Mouse (Mus musculus) hindbrain, embryonic 14.5 days (tissue): ENCODE data around the gene Reck. TPM values are rescaled to one million over a fixed set of nuclear protein-coding genes. Genes with fewer than 3 reads are reported as not detected.
A peak's percentile ranks its signal among the peaks of the same experiment; 100 is the strongest.

Source experiments
- ATAC-seq: fragments of 200-750 bp; cut with Nextera tagmentation; 2 replicates; pipeline ENCODE4 v1.8.0; 2017; ENCODE audit warnings: moderate number of reproducible peaks, mild to moderate bottlenecking, moderate TSS enrichment, moderate library complexity; ENCODE audit not compliant: low FRiP score
- DNase-seq: peaks from one replicate; pipeline ENCODE4 v3.0.0-alpha.2; 2015; ENCODE audit warnings: low spot score
- H3K27ac ChIP-seq: fragments of 300-500 bp; sonication (generic); 2 replicates; pipeline ENCODE4 v1.5.1; 2014; ENCODE audit warnings: mild to moderate bottlenecking, moderate library complexity
- H3K27me3 ChIP-seq: fragments of 300-500 bp; sonication (generic); 2 replicates; pipeline ENCODE4 v1.6.1; 2014; ENCODE audit warnings: mild to moderate bottlenecking, low read length, mixed read lengths; ENCODE audit not compliant: control insufficient read depth, insufficient read depth
- H3K36me3 ChIP-seq: fragments of 300-500 bp; sonication (generic); replicated peaks from 2 replicates; pipeline ENCODE4 v1.6.1; 2014; ENCODE audit not compliant: control insufficient read depth, insufficient read depth
- H3K4me1 ChIP-seq: fragments of 300-500 bp; sonication (generic); replicated peaks from 2 replicates; pipeline ENCODE4 v1.6.1; 2014; ENCODE audit warnings: antibody characterized with exemption, low read length, mixed read lengths; ENCODE audit not compliant: control insufficient read depth, insufficient read depth
- H3K4me2 ChIP-seq: fragments of 300-500 bp; sonication (generic); replicated peaks from 2 replicates; pipeline ENCODE4 v1.6.1; 2014; ENCODE audit warnings: mild to moderate bottlenecking, moderate library complexity
- H3K4me3 ChIP-seq: fragments of 300-500 bp; sonication (generic); replicated peaks from 2 replicates; pipeline ENCODE4 v1.5.1; 2014; ENCODE audit warnings: mild to moderate bottlenecking, low read length
- H3K9ac ChIP-seq: fragments of 300-500 bp; sonication (generic); 2 replicates; pipeline ENCODE4 v1.6.1; 2014
- H3K9me3 ChIP-seq: fragments of 300-500 bp; sonication (generic); 2 replicates; pipeline ENCODE4 v1.6.1; 2016; ENCODE audit warnings: low read length; ENCODE audit not compliant: control insufficient read depth
- WGBS: fragments of 180-500 bp; shearing (Covaris S2); extraction: QIAGEN DNeasy Blood & Tissue Kit; methylation state at CpG from one replicate; pipeline ENCODE4 v1.1.7; 2014; 5-methylcytosine and 5-hydroxymethylcytosine counted together
- polyA plus RNA-seq: library from polyadenylated mRNA; unstranded; fragments of >200 nt; fragmentation: Nextera tagmentation; extraction: Ambion mirVana; gene quantifications from 2 replicates; pipeline ENCODE4 v1.2.1, GENCODE M21; 2014

Gene Reck
- polyA plus RNA-seq, 1 experiment from 2014 or later, result 7.3 TPM

GRCm38 (mm10) chr4:43971541-43972136 is 96.3 kb downstream of the Reck start:
- DNase-seq (no peak), ATAC-seq (no peak)
- Histone ChIP-seq H3K36me3 (peaks cover 7% of the 10 kb centered on the region), H3K4me2 (0 out of 2 replicates have a peak overlapping the region, but pooled peaks have one; percentile 3), H3K9ac (no peak overlapping the region), H3K27me3 (no peaks in the 10 kb centered on the region; the same call in 1 of the 2 replicates), H3K4me3 (no peak overlapping the region), H3K4me1 (peaks cover 28% of the 10 kb centered on the region), H3K9me3 (no peaks in the 10 kb centered on the region), H3K27ac (peak overlapping the region; percentile 57)
- WGBS, result 61% methylated on average over 9 of the region's 9 CpGs

- ATAC-seq (0 out of 2 replicates have a peak, but pooled peaks have one; percentile 13), DNase-seq (no peak)
- Histone ChIP-seq H3K9me3 (no peaks in the 10 kb centered on the region), H3K27me3 (no peaks in the 10 kb centered on the region), H3K27ac (peak overlapping the region; percentile 57; the same call in 1 of the 2 replicates), H3K4me3 (no peak overlapping the region), H3K4me2 (0 out of 2 replicates have a peak overlapping the region, but pooled peaks have one; percentile 3), H3K4me1 (peaks cover 28% of the 10 kb centered on the region), H3K9ac (no peak overlapping the region), H3K36me3 (peaks cover 7% of the 10 kb centered on the region)
- WGBS, result 4% methylated on average over 8 of the region's 8 CpGs
Observed at GRCm38 (mm10) chr4:43972137-43972591, 96.8 kb downstream of the Reck start.

GRCm38 (mm10) chr4:43973526-43973981 is 98.2 kb downstream of the Reck start:
- WGBS, result 23% methylated on average over 4 of the region's 4 CpGs

GRCm38 (mm10) chr4:43974914-43975616 is 99.7 kb downstream of the Reck start:
- Histone ChIP-seq H3K27ac (no peak overlapping the region), H3K4me1 (peaks cover 8% of the 10 kb centered on the region), H3K9ac (no peak overlapping the region), H3K4me2 (no peak overlapping the region), H3K36me3 (peaks cover 11% of the 10 kb centered on the region), H3K27me3 (no peaks in the 10 kb centered on the region), H3K9me3 (no peaks in the 10 kb centered on the region), H3K4me3 (no peak overlapping the region)
- WGBS, result 80% methylated on average over 10 of the region's 10 CpGs
- no peak for ATAC-seq
- DNase-seq, result no peak

More at GRCm38 (mm10) chr4:43973526-43973981, 98.2 kb downstream of the Reck start:
- no peak overlapping the region for H3K4me2 ChIP-seq
- peaks cover 11% of the 10 kb centered on the region for H3K36me3 ChIP-seq
- H3K27me3 ChIP-seq, result no peaks in the 10 kb centered on the region
- DNase-seq, result no peak
- ATAC-seq, result no peak
- no peak overlapping the region for H3K9ac ChIP-seq
- peaks cover 18% of the 10 kb centered on the region for H3K4me1 ChIP-seq
- no peaks in the 10 kb centered on the region for H3K9me3 ChIP-seq
- no peak overlapping the region for H3K4me3 ChIP-seq
- no peak overlapping the region for H3K27ac ChIP-seq

GRCm38 (mm10) chr4:43976223-43976740 is 101.0 kb downstream of the Reck start:
- Histone ChIP-seq H3K4me1 (peaks cover 8% of the 10 kb centered on the region), H3K27me3 (no peaks in the 10 kb centered on the region), H3K4me3 (no peak overlapping the region), H3K9ac (no peak overlapping the region), H3K4me2 (no peak overlapping the region), H3K9me3 (no peaks in the 10 kb centered on the region), H3K36me3 (peaks cover 4% of the 10 kb centered on the region; the same call in 1 of the 2 replicates), H3K27ac (no peak overlapping the region)
- no peak for ATAC-seq
- DNase-seq, result no peak
- WGBS, result 83% methylated on average over 6 of the region's 6 CpGs

- DNase-seq (peak; percentile 50), ATAC-seq (peak; percentile 36; the same call in 1 of the 2 replicates)
- Histone ChIP-seq H3K27me3 (no peaks in the 10 kb centered on the region), H3K27ac (peak overlapping the region; percentile 30; the same call in 1 of the 2 replicates), H3K9ac (no peak overlapping the region), H3K9me3 (no peaks in the 10 kb centered on the region), H3K4me2 (no peak overlapping the region), H3K36me3 (peaks cover 4% of the 10 kb centered on the region; the same call in 1 of the 2 replicates), H3K4me3 (no peak overlapping the region), H3K4me1 (peaks cover 4% of the 10 kb centered on the region)
- 22% methylated on average over 17 of the region's 17 CpGs for WGBS
Observed at GRCm38 (mm10) chr4:43978521-43979443, 103.5 kb downstream of the Reck start.

- H3K27me3 ChIP-seq, result no peaks in the 10 kb centered on the region
- DNase-seq (peak; percentile 77), ATAC-seq (no peak; the same call in 1 of the 2 replicates)
- no peak overlapping the region for H3K4me2 ChIP-seq
- peaks cover 4% of the 10 kb centered on the region; the same call in 1 of the 2 replicates for H3K36me3 ChIP-seq
- WGBS, result 67% methylated on average over 3 of the region's 3 CpGs
- H3K9ac ChIP-seq, result no peak overlapping the region
- H3K27ac ChIP-seq, result no peak overlapping the region
- H3K4me1 ChIP-seq, result peaks cover 4% of the 10 kb centered on the region
- H3K4me3 ChIP-seq, result no peak overlapping the region
- H3K9me3 ChIP-seq, result no peaks in the 10 kb centered on the region
Observed at GRCm38 (mm10) chr4:43979746-43980145, 104.4 kb downstream of the Reck start.

GRCm38 (mm10) chr4:43980236-43980635 is 104.9 kb downstream of the Reck start:
- no peak overlapping the region for H3K27ac ChIP-seq
- H3K4me3 ChIP-seq, result no peak overlapping the region
- H3K4me2 ChIP-seq, result no peak overlapping the region
- DNase-seq (no peak), ATAC-seq (no peak)
- H3K4me1 ChIP-seq, result peaks cover 4% of the 10 kb centered on the region
- H3K27me3 ChIP-seq, result no peaks in the 10 kb centered on the region
- no peaks in the 10 kb centered on the region for H3K9me3 ChIP-seq
- H3K9ac ChIP-seq, result no peak overlapping the region
- H3K36me3 ChIP-seq, result 0 out of 2 replicates have a peak, but pooled peaks cover 4% of the 10 kb centered on the region
- WGBS, result 91% methylated on average over 4 of the region's 4 CpGs
